Mouse (Mus musculus): ENCODE measurements around the gene Eif4e2. TPM values are rescaled to one million over a fixed set of nuclear protein-coding genes. Genes with fewer than 3 reads are reported as not detected.

Gene Eif4e2
- polyA plus RNA-seq, 1 experiment from 2014 or later = 135 TPM

DNA sequence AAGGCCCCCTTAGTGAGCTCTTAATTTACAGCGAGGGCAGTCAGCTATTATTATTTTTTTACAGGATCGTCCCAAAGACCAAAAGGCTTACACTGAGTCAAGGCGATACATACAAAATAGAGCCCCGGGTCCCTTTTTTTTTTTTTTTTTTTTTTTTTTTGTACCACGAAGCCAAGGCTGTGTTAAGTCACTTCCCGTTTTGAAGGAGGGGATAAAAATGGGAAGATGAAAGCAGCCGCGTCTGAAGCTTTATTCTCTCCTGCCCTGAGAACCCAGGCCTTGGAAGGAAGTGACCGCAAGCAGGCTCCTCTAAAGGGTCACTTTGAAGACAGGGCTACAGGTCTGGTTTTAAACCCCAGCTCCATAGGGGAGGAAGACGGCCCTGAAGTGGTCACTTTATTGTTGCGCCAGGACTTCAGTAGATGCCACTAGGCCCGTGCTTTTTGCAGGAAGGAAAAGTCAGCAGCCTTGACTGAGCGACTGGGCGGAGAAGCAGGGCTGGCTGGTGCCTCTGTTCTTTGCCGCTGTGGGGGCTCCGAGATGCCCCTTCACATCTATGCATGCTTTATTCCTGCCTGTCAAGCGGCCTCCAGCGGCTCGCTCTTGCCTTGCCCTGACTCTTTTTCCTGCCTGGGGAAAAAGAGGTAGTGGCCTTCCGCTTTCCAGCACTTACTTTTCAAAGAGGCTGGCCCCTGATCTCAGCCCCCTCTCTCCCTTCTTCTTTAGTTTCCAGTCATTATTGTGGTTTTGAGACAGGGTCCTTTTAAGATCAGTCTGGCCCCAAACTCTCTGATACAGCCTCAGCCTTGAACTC, 68.1 kb downstream of the Eif4e2 start:
- Histone ChIP-seq H3K9ac (ENCODE audit: low read length) (no peak overlapping the region), H3K4me3 (ENCODE audit: low read depth, low read length) (no peak overlapping the region), H3K9me3 (ENCODE audit: control insufficient read depth, low read length) (no peaks in the 10 kb centered on the region), H3K4me2 (replicated peaks; ENCODE audit: low read depth) (no peak overlapping the region), H3K36me3 (ENCODE audit: control insufficient read depth, insufficient read depth, low read length) (no peaks in the 10 kb centered on the region), H3K27me3 (ENCODE audit: control insufficient read depth, insufficient read depth, low read length) (no peaks in the 10 kb centered on the region), H3K4me1 (replicated peaks; ENCODE audit: control insufficient read depth, insufficient read depth) (no peaks in the 10 kb centered on the region), H3K27ac (replicated peaks) (no peak overlapping the region)
- DNase-seq (ENCODE audit: low spot score) = no peak
- no peak for ATAC-seq (ENCODE audit: low FRiP score, low TSS enrichment)
- 32% methylated on average over 20 of the region's 20 CpGs for WGBS
- TF ChIP-seq EP300 (optimal IDR thresholded peaks at IDR 0.05) (no peak), CTCF (IDR thresholded peaks at IDR 0.05; ENCODE audit: low read depth) (no peak)

DNA sequence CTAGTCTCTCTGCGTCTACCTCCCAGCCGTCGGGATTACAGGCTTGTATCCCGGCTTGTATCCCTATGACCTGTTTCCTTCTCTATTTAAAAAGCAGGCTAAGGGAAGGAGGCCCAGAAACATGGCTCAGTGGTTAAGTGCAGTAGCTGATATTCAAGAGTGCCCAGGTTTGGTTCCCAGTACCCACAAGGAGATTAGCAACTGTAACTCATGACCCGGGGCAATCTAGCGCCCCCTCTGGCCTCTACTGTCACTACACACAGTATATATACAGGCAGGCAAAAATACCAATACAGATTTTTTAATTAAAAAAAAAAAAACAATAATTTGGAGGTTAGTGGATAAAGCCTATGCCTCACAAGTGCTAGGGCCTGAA, 68.7 kb downstream of the Eif4e2 start:
- no peak overlapping the region for H3K27ac ChIP-seq (replicated peaks)
- TF ChIP-seq CTCF (IDR thresholded peaks at IDR 0.05; ENCODE audit: low read depth) = no peak
- TF ChIP-seq EP300 (optimal IDR thresholded peaks at IDR 0.05) = no peak
- 65% methylated on average over 6 of the region's 6 CpGs for WGBS
- no peaks in the 10 kb centered on the region for H3K4me1 ChIP-seq (replicated peaks; ENCODE audit: control insufficient read depth, insufficient read depth)
- H3K27me3 ChIP-seq (ENCODE audit: control insufficient read depth, insufficient read depth, low read length) = no peaks in the 10 kb centered on the region
- DNase-seq (ENCODE audit: low spot score) (no peak), ATAC-seq (ENCODE audit: low FRiP score, low TSS enrichment) (no peak)
- no peaks in the 10 kb centered on the region for H3K36me3 ChIP-seq (ENCODE audit: control insufficient read depth, insufficient read depth, low read length)
- H3K4me3 ChIP-seq (ENCODE audit: low read depth, low read length) = no peak overlapping the region
- no peak overlapping the region for H3K4me2 ChIP-seq (replicated peaks; ENCODE audit: low read depth)
- no peaks in the 10 kb centered on the region for H3K9me3 ChIP-seq (ENCODE audit: control insufficient read depth, low read length)
- H3K9ac ChIP-seq (ENCODE audit: low read length) = no peak overlapping the region

DNA sequence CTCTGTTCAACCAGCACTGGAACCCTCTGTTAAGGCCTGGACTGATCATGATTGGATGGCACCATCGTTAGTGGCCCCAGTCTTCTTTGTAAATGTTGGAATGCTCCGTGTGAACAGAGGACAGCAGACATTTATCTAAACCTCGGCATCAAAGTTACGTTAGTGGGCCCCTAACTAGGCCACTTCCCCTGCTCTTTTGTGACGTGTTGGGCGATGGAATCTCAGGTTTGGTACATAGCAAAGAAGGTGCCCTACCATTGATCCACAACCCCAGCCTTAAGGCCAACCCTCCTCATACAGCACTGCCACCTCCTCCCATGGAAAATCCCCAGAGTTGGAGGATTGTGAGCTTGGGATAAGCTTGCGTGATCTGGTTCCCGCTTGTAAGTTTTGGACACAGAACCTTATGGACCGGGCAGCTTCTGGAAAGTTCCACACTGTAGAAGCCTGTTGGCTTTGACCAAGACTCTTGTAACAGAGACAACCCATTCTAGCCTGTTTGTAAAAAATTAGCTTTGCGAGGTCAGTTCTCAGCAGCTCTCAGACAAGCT, 69.8 kb downstream of the Eif4e2 start:
- ATAC-seq (ENCODE audit: low FRiP score, low TSS enrichment) (no peak), DNase-seq (ENCODE audit: low spot score) (no peak)
- no peaks in the 10 kb centered on the region for H3K27me3 ChIP-seq (ENCODE audit: control insufficient read depth, insufficient read depth, low read length)
- no peak for TF ChIP-seq CTCF (IDR thresholded peaks at IDR 0.05; ENCODE audit: low read depth)
- no peak for TF ChIP-seq EP300 (optimal IDR thresholded peaks at IDR 0.05)
- H3K9me3 ChIP-seq (ENCODE audit: control insufficient read depth, low read length) = no peaks in the 10 kb centered on the region
- no peak overlapping the region for H3K4me2 ChIP-seq (replicated peaks; ENCODE audit: low read depth)
- H3K9ac ChIP-seq (ENCODE audit: low read length) = no peak overlapping the region
- no peak overlapping the region for H3K27ac ChIP-seq (replicated peaks)
- H3K36me3 ChIP-seq (ENCODE audit: control insufficient read depth, insufficient read depth, low read length) = no peaks in the 10 kb centered on the region
- H3K4me1 ChIP-seq (replicated peaks; ENCODE audit: control insufficient read depth, insufficient read depth) = no peaks in the 10 kb centered on the region
- no peak overlapping the region for H3K4me3 ChIP-seq (ENCODE audit: low read depth, low read length)
- WGBS = 80% methylated on average over 10 of the region's 10 CpGs

DNA sequence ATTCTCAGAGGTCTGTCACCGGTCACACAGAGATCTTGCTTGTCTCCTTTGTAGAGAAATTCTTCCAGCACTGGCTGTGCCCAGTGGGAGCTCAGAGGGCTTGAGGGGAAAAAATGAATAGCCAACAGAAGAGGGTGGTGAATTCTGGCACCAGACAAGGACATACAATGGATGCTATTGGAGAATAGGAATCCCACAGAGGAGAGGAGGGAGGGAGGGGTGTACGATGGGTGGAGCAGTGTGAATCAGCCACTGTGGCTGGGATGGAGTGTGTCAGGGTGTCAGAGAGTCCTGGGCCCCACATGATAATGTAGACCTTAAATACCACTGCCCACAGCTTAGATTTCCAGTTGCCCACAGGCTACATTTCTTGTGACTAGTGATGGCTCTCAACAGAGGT, 73.4 kb downstream of the Eif4e2 start:
- Histone ChIP-seq H3K36me3 (ENCODE audit: control insufficient read depth, insufficient read depth, low read length) (no peaks in the 10 kb centered on the region), H3K4me2 (replicated peaks; ENCODE audit: low read depth) (no peak overlapping the region), H3K27me3 (ENCODE audit: control insufficient read depth, insufficient read depth, low read length) (no peaks in the 10 kb centered on the region), H3K4me1 (replicated peaks; ENCODE audit: control insufficient read depth, insufficient read depth) (no peaks in the 10 kb centered on the region), H3K9ac (ENCODE audit: low read length) (no peak overlapping the region), H3K4me3 (ENCODE audit: low read depth, low read length) (no peak overlapping the region), H3K9me3 (ENCODE audit: control insufficient read depth, low read length) (no peaks in the 10 kb centered on the region), H3K27ac (replicated peaks) (no peak overlapping the region)
- ATAC-seq (ENCODE audit: low FRiP score, low TSS enrichment) (no peak), DNase-seq (ENCODE audit: low spot score) (no peak)
- TF ChIP-seq CTCF (IDR thresholded peaks at IDR 0.05; ENCODE audit: low read depth) (no peak), EP300 (optimal IDR thresholded peaks at IDR 0.05) (no peak)
- 84% methylated on average over 2 of the region's 2 CpGs for whole genome bisulfite sequencing

Other genes with a start within 250 kb of the Eif4e2 start
- gene Alppl2, start 124.0 kb upstream of the Eif4e2 start, polyA plus RNA-seq (2015; fragmentation: Nextera tagmentation; extraction: Ambion mirVana) = not detected in 2 replicates
- gene Alpi, start 112.3 kb upstream of the Eif4e2 start, polyA plus RNA-seq (2015; fragmentation: Nextera tagmentation; extraction: Ambion mirVana) = 5.7 and 11.4 TPM in 2 replicates
- gene Akp3, start 88.9 kb upstream of the Eif4e2 start, polyA plus RNA-seq (2015; fragmentation: Nextera tagmentation; extraction: Ambion mirVana) = 0.38 TPM in 1 of 2 replicates, not detected in the other
- gene Ecel1, start 57.4 kb upstream of the Eif4e2 start, polyA plus RNA-seq (2015; fragmentation: Nextera tagmentation; extraction: Ambion mirVana) = 2.2 and 2.3 TPM in 2 replicates
- gene Prss56, start 30.6 kb upstream of the Eif4e2 start, polyA plus RNA-seq (2015; fragmentation: Nextera tagmentation; extraction: Ambion mirVana) = 0.04 TPM in 1 of 2 replicates, not detected in the other
- 0.04 and 0.08 TPM in 2 replicates for gene Chrnd, start 23.3 kb upstream of the Eif4e2 start, polyA plus RNA-seq (2015; fragmentation: Nextera tagmentation; extraction: Ambion mirVana)
- gene Chrng, start 9.3 kb upstream of the Eif4e2 start, polyA plus RNA-seq (2015; fragmentation: Nextera tagmentation; extraction: Ambion mirVana) = 0.36 and 0.38 TPM in 2 replicates
- gene Efhd1, start 50.4 kb downstream of the Eif4e2 start, polyA plus RNA-seq (2015; fragmentation: Nextera tagmentation; extraction: Ambion mirVana) = 0.50 and 0.73 TPM in 2 replicates
- gene Gigyf2, start 113.1 kb downstream of the Eif4e2 start, polyA plus RNA-seq (2015; fragmentation: Nextera tagmentation; extraction: Ambion mirVana) = 18.7 and 20.8 TPM in 2 replicates
- gene Kcnj13, start 180.8 kb downstream of the Eif4e2 start, polyA plus RNA-seq (2015; fragmentation: Nextera tagmentation; extraction: Ambion mirVana) = 10.9 and 11.6 TPM in 2 replicates

Data from stomach, postnatal 0 days (tissue).